9 mouse cellular contexts compared by ENCODE assay signal in genomic region chr19:6428501-6429200, GRCm38 (mm10). TPM values are rescaled to one million over a fixed set of nuclear protein-coding genes. Genes with fewer than 3 reads are reported as not detected.
DNase-seq lines count a peak whose midpoint lies in the region; ATAC-seq and TF ChIP-seq lines count a peak whose summit lies in the region.
"Had no signal": no experiment of that assay in that cellular context is flagged by ENCODE, and none has a peak within 500 bp of the region (broad histone marks: within the 10 kb centered on the region; RNA-seq: fewer than 3 reads in every experiment).

No protein-coding gene starts in this region.

- ATAC-seq in megakaryocyte progenitor cell, adult 5-6 weeks (replicated peaks; ENCODE audit: poor library complexity), result peak; percentile 63

- H3K9ac ChIP-seq in ES-E14 (ENCODE audit: insufficient read depth, low read depth, low read length, poor library complexity, severe bottlenecking), result peak overlapping the region; percentile 48

- H3K36me3 ChIP-seq in ES-E14 (ENCODE audit: control insufficient read depth, insufficient read depth, low read length, poor library complexity, severe bottlenecking), result no peaks in the 10 kb centered on the region
- no peaks in the 10 kb centered on the region for H3K36me3 ChIP-seq in hindbrain, embryonic 10.5 days
- H3K36me3 ChIP-seq in testis, adult 2 months (ENCODE audit: control insufficient read depth, insufficient read depth, low read length), result no peaks in the 10 kb centered on the region

- no peak for TF ChIP-seq CTCF in testis, adult 2 months (IDR thresholded peaks at IDR 0.05; ENCODE audit: control insufficient read depth, insufficient read depth, insufficient replicate concordance, low read depth, low read length)

- WGBS in hindbrain, embryonic 10.5 days, result under 1% methylated on average over 60 of the region's 60 CpGs

- peak; percentile 54 for DNase-seq in cerebellum, adult 11-12 months
- DNase-seq in cerebellum, adult 11 months, result no peak
- peak; percentile 90 for DNase-seq in ES-E14 (ENCODE audit: low read depth, low spot score)
- peak; percentile 62 for DNase-seq in hindbrain, embryonic 10.5 days (ENCODE audit: low spot score)
- DNase-seq in Muller cell, postnatal 12 days (ENCODE audit: inconsistent ontology term), result no peak
- no peak for DNase-seq in lung, postnatal 14 days

- TF ChIP-seq POLR2A in testis, adult 2 months (IDR thresholded peaks at IDR 0.05; ENCODE audit: control insufficient read depth, low read depth, low read length), result no peak

- in situ Hi-C loops in ES-E14 (cut with MboI; ENCODE audit: low sequenced_read_pairs in 2 of 2, unreplicated experiment in 2 of 2), result no loop called here

- H3K9me3 ChIP-seq in ES-E14 (ENCODE audit: control insufficient read depth, insufficient read depth, low read depth, low read length), result no peaks in the 10 kb centered on the region
- H3K9me3 ChIP-seq in hindbrain, embryonic 10.5 days, result no peaks in the 10 kb centered on the region

- H3K27me3 ChIP-seq in hindbrain, embryonic 10.5 days (ENCODE audit: insufficient read depth, poor library complexity, severe bottlenecking), result peaks cover 82% of the 10 kb centered on the region
- H3K27me3 ChIP-seq in testis, adult 2 months (ENCODE audit: control insufficient read depth, insufficient read depth, low read length), result no peaks in the 10 kb centered on the region

- H3K4me1 ChIP-seq in ES-E14 (ENCODE audit: control insufficient read depth in 2 of 2, insufficient read depth in 2 of 2, low read length in 2 of 2, poor library complexity in 1 of 2), result peaks cover 0 to 9% of the 10 kb centered on the region in 2 experiments; a peak in 2 of 4 replicates
- peaks cover 55% of the 10 kb centered on the region for H3K4me1 ChIP-seq in hindbrain, embryonic 10.5 days (replicated peaks)
- H3K4me1 ChIP-seq in testis, adult 2 months (ENCODE audit: control insufficient read depth, insufficient read depth, low read length), result peaks cover 15% of the 10 kb centered on the region

- H3K4me3 ChIP-seq in ES-E14 (ENCODE audit: insufficient read depth in 1 of 2, low read depth in 1 of 2, low read length in 2 of 2, poor library complexity in 1 of 2, severe bottlenecking in 1 of 2), result peak overlapping the region; percentile 54 to 70
- H3K4me3 ChIP-seq in hindbrain, embryonic 10.5 days, result peak overlapping the region; percentile 52
- peak overlapping the region; percentile 73 for H3K4me3 ChIP-seq in testis, adult 2 months (ENCODE audit: control insufficient read depth, low read depth, low read length)
- H3K4me3 ChIP-seq: erythroblast, embryonic 14.5 days had no signal

- no peak overlapping the region for H3K27ac ChIP-seq in ES-E14 (ENCODE audit: insufficient read depth, low read depth, low read length, poor library complexity, severe bottlenecking)
- peak overlapping the region; percentile 56; the same call in 1 of the 2 replicates for H3K27ac ChIP-seq in hindbrain, embryonic 10.5 days
- H3K27ac ChIP-seq in testis, adult 2 months (ENCODE audit: control insufficient read depth, insufficient read depth, low read depth, low read length), result no peak overlapping the region

TF ChIP-seq in ES-E14, 5 proteins besides CTCF, POLR2A, EP300 and RAD21:
- no peak for TF ChIP-seq MAFK (IDR thresholded peaks at IDR 0.05; ENCODE audit: insufficient read depth, low read depth, low read length)
- no peak for TF ChIP-seq CHD2 (IDR thresholded peaks at IDR 0.05; ENCODE audit: low read depth, low read length)
- TF ChIP-seq ZNF384 (IDR thresholded peaks at IDR 0.05; ENCODE audit: low read depth, low read length), result no peak
- no peak for TF ChIP-seq HCFC1 (IDR thresholded peaks at IDR 0.05; ENCODE audit: borderline replicate concordance, insufficient read depth, low read length)
- no peak for TF ChIP-seq ZC3H11A (IDR thresholded peaks at IDR 0.05; ENCODE audit: borderline replicate concordance, low read depth, low read length)
TF ChIP-seq in ES-E14: peak in this region for 0.

RNA-seq across cellular contexts. Expression of gene Nrxn2, which starts 10.1 kb away (rescaled TPM):
- total RNA-seq in ES-E14 (2012; rRNA removed), result 9.5 and 17.1 TPM in 2 replicates
- polyA plus RNA-seq in hindbrain, embryonic 10.5 days (2016; fragmentation: Nextera tagmentation; extraction: Ambion mirVana), result 4.4 and 13.2 TPM in 2 replicates
- not detected in 2 replicates for total RNA-seq in megakaryocyte progenitor cell, adult 5-6 weeks (2015)
- total RNA-seq in megakaryocyte progenitor cell, adult 5-6 weeks (2017), result not detected in 2 replicates
- polyA plus RNA-seq in testis, adult 2 months (2012; rRNA removed), result 2.5 and 3.2 TPM in 2 replicates

RNA-seq across cellular contexts. Expression of gene Rasgrp2, which starts 29.5 kb away (rescaled TPM):
- 81.7 and 139 TPM in 2 replicates for total RNA-seq in ES-E14 (2012; rRNA removed)
- polyA plus RNA-seq in hindbrain, embryonic 10.5 days (2016; fragmentation: Nextera tagmentation; extraction: Ambion mirVana), result 20.5 and 20.7 TPM in 2 replicates
- 223 and 244 TPM in 2 replicates for total RNA-seq in megakaryocyte progenitor cell, adult 5-6 weeks (2015)
- 283 and 290 TPM in 2 replicates for total RNA-seq in megakaryocyte progenitor cell, adult 5-6 weeks (2017)
- 8.2 and 8.4 TPM in 2 replicates for polyA plus RNA-seq in testis, adult 2 months (2012; rRNA removed)

RNA-seq across cellular contexts. Expression of gene Pygm, which starts 44.5 kb away (rescaled TPM):
- total RNA-seq in ES-E14 (2012; rRNA removed), result 3.7 and 4.6 TPM in 2 replicates
- polyA plus RNA-seq in hindbrain, embryonic 10.5 days (2016; fragmentation: Nextera tagmentation; extraction: Ambion mirVana), result 1.3 and 1.9 TPM in 2 replicates
- 0.30 and 1.5 TPM in 2 replicates for total RNA-seq in megakaryocyte progenitor cell, adult 5-6 weeks (2015)
- 0.47 TPM in 1 of 2 replicates, not detected in the other for total RNA-seq in megakaryocyte progenitor cell, adult 5-6 weeks (2017)
- polyA plus RNA-seq in testis, adult 2 months (2012; rRNA removed), result 6.9 and 7.6 TPM in 2 replicates

Comparison
In these comparisons a context has a peak if more than half of its experiments do, and no peak if none do; other contexts are left out.
1. DNase-seq: peak in cerebellum, adult 11-12 months (single experiment), ES-E14 (single experiment) and hindbrain, embryonic 10.5 days (single experiment); none in cerebellum, adult 11 months (single experiment), Muller cell, postnatal 12 days (single experiment) and lung, postnatal 14 days (single experiment).
2. Peak in every context shown above with its lines, with median percentiles within 50 percentile points of each other: H3K4me3 ChIP-seq.